Mouse (Mus musculus) brain, adult 10 weeks (tissue): ENCODE data around the gene Slc11a2. TPM values are rescaled to one million over a fixed set of nuclear protein-coding genes. Genes with fewer than 3 reads are reported as not detected.

Experiments used
- polyA plus RNA-seq: library from polyadenylated mRNA; stranded (reverse); fragments of 350-450 nt; fragmentation: Illumina TruSeq; extraction: RNeasy Lipid Tissue Mini Kit (QIAGEN cat#74804); gene quantifications from one replicate; pipeline ENCODE4 v1.2.3, GENCODE M21; 2015; ENCODE audit warnings: low read depth, low replicate concordance

The Slc11a2 gene
- polyA plus RNA-seq, result 33.9 TPM

DNA sequence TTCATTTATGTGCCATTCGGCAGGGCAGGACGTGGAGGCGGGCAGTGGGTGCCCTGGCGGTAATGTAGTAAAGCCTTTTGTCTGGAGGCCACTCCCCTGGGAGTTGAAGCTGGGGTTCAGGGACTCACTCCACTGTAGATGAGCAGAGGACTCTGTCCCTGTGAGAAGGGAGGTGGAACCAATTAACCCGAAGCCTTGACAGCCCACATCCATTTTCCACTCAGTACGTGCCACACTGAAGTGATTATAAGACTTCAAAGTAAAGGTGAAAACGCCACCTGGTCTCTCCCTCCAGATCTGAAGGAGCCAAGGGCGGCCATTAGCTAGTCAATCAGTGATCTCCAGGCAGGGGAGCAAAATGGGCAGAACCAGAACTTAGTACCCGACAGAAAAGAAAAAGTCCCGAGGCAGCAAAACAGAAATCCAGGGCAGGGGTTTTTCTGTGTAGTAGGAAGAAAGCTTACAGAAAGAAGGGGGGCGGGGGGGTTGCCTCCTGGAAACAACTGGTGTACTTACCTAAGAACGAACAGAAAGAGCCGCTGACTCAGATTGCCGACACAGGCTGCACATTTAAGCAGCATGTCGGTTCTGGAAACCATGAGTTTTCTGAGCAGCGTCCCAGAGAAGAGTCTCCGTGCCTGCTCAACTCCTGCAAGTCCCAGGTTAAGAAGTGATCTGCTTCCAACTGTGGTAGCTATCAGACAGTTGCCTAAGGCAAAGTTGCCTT lies at the start of gene Slc11a2:
TSS of gene Slc11a2 (minus strand) at position 677 of the 727 bp plus-strand sequence.

DNA sequence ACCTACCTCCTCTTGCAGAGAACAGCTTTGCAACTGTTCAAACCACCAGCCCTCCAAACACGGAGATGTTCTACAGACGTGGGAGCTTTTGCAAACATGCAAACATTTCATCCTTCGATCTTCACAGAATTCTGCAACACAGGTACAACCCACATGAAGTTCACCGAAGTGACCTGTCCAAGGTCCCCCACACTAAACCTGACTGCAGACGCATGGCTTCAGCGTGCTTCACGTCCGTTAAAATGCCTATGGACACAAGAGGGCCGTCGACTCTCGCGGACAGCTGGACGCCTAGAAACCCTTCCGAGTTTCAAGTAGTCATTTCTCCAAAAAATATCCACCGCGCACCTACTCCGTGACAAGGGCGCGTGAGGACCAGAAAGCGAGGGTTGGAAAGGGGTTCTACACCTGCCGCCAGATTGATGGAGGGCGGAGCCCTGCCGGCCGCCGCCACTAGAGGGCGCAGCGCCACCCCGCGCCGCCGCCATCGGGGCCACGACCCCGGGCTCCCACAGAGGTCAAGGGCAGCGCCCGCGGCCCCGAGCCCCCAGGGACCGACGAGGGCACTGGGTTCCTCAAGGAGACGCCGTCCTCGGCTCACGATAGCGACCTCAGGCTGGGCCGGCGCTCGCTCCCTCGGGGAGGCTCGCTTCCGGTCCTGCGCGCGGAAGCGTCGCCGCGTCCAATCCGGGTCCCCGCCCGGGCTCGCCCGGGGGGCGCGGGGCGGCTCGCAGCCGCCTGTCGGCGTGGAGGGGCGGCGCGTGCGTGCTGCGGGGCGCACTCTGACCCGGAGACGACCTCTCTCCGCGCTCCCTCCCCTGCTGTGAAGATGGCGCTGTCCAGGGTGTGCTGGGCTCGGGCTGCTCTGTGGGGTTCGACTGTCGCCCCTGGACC lies 43.7 kb upstream of the Slc11a2 start, which contains the start of gene Letmd1:
TSS of gene Letmd1 (plus strand) at position 729 of the 894 bp plus-strand sequence.

DNA sequence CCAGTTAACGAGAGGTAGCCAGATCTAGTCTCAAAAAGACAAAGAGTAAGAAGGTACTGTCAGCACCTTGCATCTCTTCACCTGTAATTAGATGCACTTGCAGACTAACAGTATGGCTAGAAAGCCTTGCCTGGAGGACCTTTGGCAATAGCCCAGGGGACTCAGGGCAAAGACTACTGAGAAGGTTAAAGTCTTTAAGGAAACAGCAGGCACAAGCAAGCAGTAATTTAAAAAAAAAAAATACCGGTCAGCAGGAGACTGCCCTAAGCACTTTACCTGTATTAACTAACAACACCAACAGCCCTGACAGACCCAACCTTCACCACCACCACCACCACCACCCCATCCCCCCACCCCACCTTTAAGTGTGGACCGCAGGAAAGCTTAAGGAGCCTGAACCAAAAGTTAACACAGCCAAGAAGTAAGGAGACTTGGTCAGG lies 3.1 kb downstream of the Slc11a2 start, which contains the start of gene Gm5475:
TSS of gene Gm5475 (plus strand) at position 390 of the 440 bp plus-strand sequence.

DNA sequence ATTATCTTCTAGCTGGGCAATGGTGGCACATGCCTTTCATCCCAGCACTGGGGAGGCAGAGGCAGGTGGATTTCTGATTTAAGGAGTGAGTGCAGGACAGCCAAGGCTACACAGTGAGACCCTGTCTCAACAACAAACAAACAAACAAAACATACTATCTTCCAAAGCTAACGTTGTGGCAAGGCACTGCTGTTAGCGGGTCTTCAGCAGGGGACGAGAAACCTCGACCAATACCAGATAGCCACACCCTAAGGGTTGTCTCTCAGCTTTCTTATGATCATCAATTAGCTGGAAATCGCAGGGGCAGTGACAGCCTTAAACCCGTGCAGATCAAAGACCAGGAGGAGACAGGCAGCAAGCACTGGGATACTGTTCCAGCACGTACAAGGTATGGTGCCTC lies 60.6 kb downstream of the Slc11a2 start, which contains the start of gene Higd1c:
TSS of gene Higd1c (plus strand) at position 301 of the 400 bp plus-strand sequence.

DNA sequence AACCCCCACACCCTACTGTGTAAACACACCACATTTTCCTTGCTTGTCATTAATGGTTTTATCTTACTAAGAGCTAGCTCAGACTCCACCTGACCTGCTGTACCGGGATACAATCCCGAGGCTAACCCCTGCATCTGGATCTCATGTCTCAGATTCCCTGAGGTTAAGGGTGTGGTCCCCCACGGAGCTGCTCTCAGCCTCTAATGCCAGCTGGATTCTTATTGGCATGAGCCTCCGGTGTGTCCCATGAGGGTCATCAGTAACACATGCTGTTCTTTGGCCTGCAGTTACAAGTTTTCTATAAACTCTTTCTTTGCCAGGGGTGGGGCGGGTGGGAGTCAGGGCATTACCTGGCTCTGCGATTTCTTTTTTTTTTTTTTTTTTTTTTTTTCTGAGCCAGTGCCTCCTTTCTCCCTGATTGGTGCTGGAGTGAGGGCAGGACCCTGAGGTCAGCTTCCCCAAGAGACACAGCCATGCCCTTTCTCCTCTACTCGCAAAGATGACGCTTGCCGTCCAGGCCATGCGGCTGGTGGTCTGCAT lies 72.1 kb downstream of the Slc11a2 start, which contains the start of the genes Methig1 and Mettl7a2:
TSS of gene Methig1 (plus strand) at position 439 of the 540 bp plus-strand sequence.
TSS of gene Mettl7a2 (plus strand) at position 490 of the 540 bp plus-strand sequence.

Other genes starting within 250 kb of the Slc11a2 start
- 14.3 TPM for gene Atf1, start 197.3 kb downstream of the Slc11a2 start, polyA plus RNA-seq
- gene Tmprss12, start 144.2 kb downstream of the Slc11a2 start, polyA plus RNA-seq, result not detected
- gene Mettl7a1, start 120.9 kb downstream of the Slc11a2 start, polyA plus RNA-seq, result 55.3 TPM
- 0.46 TPM for gene Mettl7a3, start 90.1 kb downstream of the Slc11a2 start, polyA plus RNA-seq
- gene Methig1, start 71.9 kb downstream of the Slc11a2 start, polyA plus RNA-seq, result not detected
- gene Mettl7a2, start 71.9 kb downstream of the Slc11a2 start, polyA plus RNA-seq, result not detected
- gene Higd1c, start 60.5 kb downstream of the Slc11a2 start, polyA plus RNA-seq, result not detected
- not detected for gene Gm5475, start 2.9 kb downstream of the Slc11a2 start, polyA plus RNA-seq
- gene Letmd1, start 44.0 kb upstream of the Slc11a2 start, polyA plus RNA-seq, result 55.5 TPM
- gene Csrnp2, start 70.4 kb upstream of the Slc11a2 start, polyA plus RNA-seq, result 13.2 TPM
- gene Tfcp2, start 126.9 kb upstream of the Slc11a2 start, polyA plus RNA-seq, result 16.7 TPM
- 102 TPM for gene Pou6f1, start 174.9 kb upstream of the Slc11a2 start, polyA plus RNA-seq
- gene Dazap2, start 190.3 kb upstream of the Slc11a2 start, polyA plus RNA-seq, result 161 TPM
- 3.5 TPM for gene Smagp, start 211.9 kb upstream of the Slc11a2 start, polyA plus RNA-seq
- 6.3 TPM for gene Bin2, start 244.5 kb upstream of the Slc11a2 start, polyA plus RNA-seq